Mouse (Mus musculus) Patski (cell line): ENCODE measurements around the gene Nsun7. TPM values are rescaled to one million over a fixed set of nuclear protein-coding genes. Genes with fewer than 3 reads are reported as not detected.
A peak's percentile ranks its signal among the peaks of the same experiment; 100 is the strongest.
"Not testable (repeated sequence)": the region's sequence is repeated elsewhere in the genome, so short reads cannot be mapped to it uniquely, and the experiment has no call there.

ENCODE experiments used
- ATAC-seq: fragments of 100-300 bp; one replicate; pipeline ENCODE4 v1.8.0; 2021
- CTCF ChIA-PET: fragments of 350-600 bp; sonication (Branson Sonifier 250); formaldehyde crosslinking; loops from one replicate; lab custom pipeline; 2022; ENCODE audit warnings: inconsistent platforms; lab: Charles Lee
- POLR2A ChIA-PET: fragments of 350-600 bp; sonication (Branson Sonifier 250); formaldehyde crosslinking; loops from one replicate; lab custom pipeline; 2022; ENCODE audit warnings: antibody characterized with exemption, inconsistent platforms; lab: Charles Lee
- DNase-seq: peaks from one replicate; pipeline ENCODE4 v3.0.0-alpha.2; 2011; ENCODE audit warnings: low read depth, low spot score
- H3K27me3 ChIP-seq: fragments of 371-371 bp; one replicate; pipeline ENCODE4 v1.5.1; 2021
- CTCF ChIP-seq: fragments of 100-300 bp; IDR thresholded peaks from one replicate; pipeline ENCODE4 v1.5.1; 2021
- in situ Hi-C: fragments of 300-500 bp; cut with MboI; formaldehyde crosslinking; loops from 3 replicates; pipeline ENCODE4 v1.11.1; 2018; ENCODE audit warnings: low pct_unique_long_range_greater_than_20kb, mixed read lengths
- polyA plus RNA-seq: library from polyadenylated mRNA; unstranded; gene quantifications from one replicate; pipeline ENCODE4 v1.2.3, GENCODE M21; 2021

The Nsun7 gene
- polyA plus RNA-seq, 1 experiment from 2014 or later, result 1.3 TPM

DNA sequence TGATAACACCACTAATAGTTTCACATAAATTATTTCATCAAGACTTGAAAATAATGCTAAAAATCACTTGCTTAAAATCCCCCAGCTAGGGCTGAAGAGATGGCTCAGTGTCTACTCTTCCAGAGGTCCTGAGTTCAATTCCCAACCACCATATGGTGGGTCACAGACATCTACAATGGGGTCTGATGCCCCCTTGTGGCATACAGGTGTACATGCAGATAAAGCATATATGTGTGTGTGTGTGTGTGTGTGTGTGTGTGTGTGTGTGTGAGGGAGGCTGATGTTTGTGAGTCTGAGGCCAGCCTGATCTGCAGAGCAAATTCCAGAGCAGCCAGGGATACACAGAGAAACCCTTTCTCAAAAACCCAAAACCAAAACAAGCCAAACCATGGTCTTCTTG lies 17.8 kb upstream of the Nsun7 start:
- no peak for ATAC-seq
- ChIA-PET CTCF (interaction anchor here (1.1 to 1.6 kb wide), 8 partner anchors 9 to 299 kb away, joined by 3 to 5 read pairs (median 3); no protein-coding TSS in a partner anchor), POLR2A (interaction anchor here (0.7 kb wide), 1 partner anchor 730 kb away, joined by 6 read pairs; no protein-coding TSS in a partner anchor)
- no peaks in the 10 kb centered on the region for H3K27me3 ChIP-seq
- no peak for DNase-seq
- in situ Hi-C loops, result loop anchor here (25.0 kb wide), 2 partner anchors 280 to 405 kb away; no protein-coding TSS in a partner anchor
- peak; percentile 67 for TF ChIP-seq CTCF

- DNase-seq, result no peak
- no peaks in the 10 kb centered on the region for H3K27me3 ChIP-seq
- no peak for TF ChIP-seq CTCF
- ChIA-PET CTCF (interaction anchor here (0.7 to 1.6 kb wide), 7 partner anchors 11 to 258 kb away, joined by 3 to 4 read pairs (median 3); no protein-coding TSS in a partner anchor), POLR2A (interaction anchor here (0.6 kb wide), 3 partner anchors 65 to 174 kb away, joined by 3 to 5 read pairs (median 3); no protein-coding TSS in a partner anchor)
- in situ Hi-C loops, result loop anchor here (25.0 kb wide), 2 partner anchors 281 to 406 kb away; no protein-coding TSS in a partner anchor
- ATAC-seq, result no peak
These were observed 16.2 kb upstream of the Nsun7 start for GRCm38 (mm10) chr5:66243467-66243866.

DNA sequence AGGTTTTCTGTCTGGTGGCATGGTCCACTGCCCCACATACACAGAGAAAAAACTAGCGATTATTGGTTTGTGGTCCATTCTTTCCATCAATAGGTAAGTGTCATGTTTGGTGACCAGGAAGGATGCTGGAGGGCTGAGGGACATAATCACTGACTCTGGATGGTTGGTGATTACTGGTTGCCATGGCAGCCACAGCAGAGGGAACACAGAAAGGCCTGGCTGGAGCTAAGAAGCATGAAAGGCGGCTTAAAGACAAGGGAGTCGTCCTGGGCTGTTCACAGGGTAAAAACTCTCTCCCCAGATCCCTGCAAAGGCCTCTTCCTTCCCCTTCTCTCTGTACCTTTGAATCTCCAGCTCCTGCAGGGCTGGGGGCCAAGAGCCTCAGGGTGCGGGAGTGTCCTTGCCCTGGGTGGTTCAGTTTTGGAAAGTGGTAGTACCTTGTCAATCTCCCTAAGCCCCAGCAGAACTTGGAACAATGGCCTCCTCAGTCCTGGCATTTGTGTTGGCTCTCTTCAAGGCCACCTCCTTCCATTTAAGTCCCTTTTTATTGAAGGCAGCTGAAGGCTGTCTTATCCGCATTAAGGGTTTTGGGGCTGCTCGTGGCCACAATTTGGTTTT lies 15.5 kb upstream of the Nsun7 start:
- ChIA-PET CTCF (interaction anchor here (1.2 kb wide), 1 partner anchor 10 kb away, joined by 3 read pairs; no protein-coding TSS in a partner anchor), POLR2A (interaction anchor here (0.6 kb wide), 1 partner anchor 94 kb away, joined by 3 read pairs; no protein-coding TSS in a partner anchor)
- no peak for TF ChIP-seq CTCF
- ATAC-seq (no peak), DNase-seq (no peak)
- in situ Hi-C loops, result loop anchor here (25.0 kb wide), 2 partner anchors 282 to 407 kb away; no protein-coding TSS in a partner anchor
- no peaks in the 10 kb centered on the region for H3K27me3 ChIP-seq

DNA sequence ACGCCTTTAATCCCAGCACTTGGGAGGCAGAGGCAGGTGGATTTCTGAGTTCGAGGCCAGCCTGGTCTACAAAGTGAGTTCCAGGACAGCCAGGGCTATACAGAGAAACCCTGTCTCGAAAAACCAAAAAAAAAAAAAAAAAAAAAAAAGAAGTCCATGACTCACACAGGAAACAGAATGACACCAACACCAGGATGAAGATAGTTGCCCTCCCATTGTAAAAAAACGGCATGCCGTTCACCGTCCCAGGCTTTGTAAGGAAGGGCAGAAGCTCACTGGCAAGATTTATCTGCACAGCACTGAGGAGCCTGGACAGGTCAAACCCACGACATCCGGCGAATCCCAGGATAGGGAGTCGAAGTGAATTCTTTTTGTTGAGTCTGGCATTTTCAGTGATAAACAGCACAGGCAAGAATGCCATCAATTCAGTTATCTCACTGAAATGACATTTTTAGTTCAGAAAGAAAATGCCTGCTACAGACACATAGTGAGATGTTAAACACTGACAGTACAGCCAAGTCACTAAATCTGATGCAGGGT lies 13.7 kb upstream of the Nsun7 start:
- ChIA-PET CTCF (interaction anchor here (1.1 kb wide), 1 partner anchor 11 kb away, joined by 3 read pairs; no protein-coding TSS in a partner anchor), POLR2A (no interaction called here)
- in situ Hi-C loops, result loop anchor here (25.0 kb wide), 2 partner anchors 284 to 409 kb away; no protein-coding TSS in a partner anchor
- DNase-seq (no peak), ATAC-seq (no peak)
- H3K27me3 ChIP-seq, result no peaks in the 10 kb centered on the region
- no peak for TF ChIP-seq CTCF

- CTCF ChIA-PET, result no interaction called here
- H3K27me3 ChIP-seq, result no peaks in the 10 kb centered on the region
- ATAC-seq (no peak), DNase-seq (no peak)
- POLR2A ChIA-PET, result interaction anchor here (0.7 kb wide), 1 partner anchor 1011 kb away, joined by 3 read pairs; no protein-coding TSS in a partner anchor
- no peak for TF ChIP-seq CTCF
- in situ Hi-C loops, result loop anchor here (25.0 kb wide), 1 partner anchor 734 kb away; no protein-coding TSS in a partner anchor
These were observed 6.5 kb upstream of the Nsun7 start for GRCm38 (mm10) chr5:66253219-66253618.

DNA sequence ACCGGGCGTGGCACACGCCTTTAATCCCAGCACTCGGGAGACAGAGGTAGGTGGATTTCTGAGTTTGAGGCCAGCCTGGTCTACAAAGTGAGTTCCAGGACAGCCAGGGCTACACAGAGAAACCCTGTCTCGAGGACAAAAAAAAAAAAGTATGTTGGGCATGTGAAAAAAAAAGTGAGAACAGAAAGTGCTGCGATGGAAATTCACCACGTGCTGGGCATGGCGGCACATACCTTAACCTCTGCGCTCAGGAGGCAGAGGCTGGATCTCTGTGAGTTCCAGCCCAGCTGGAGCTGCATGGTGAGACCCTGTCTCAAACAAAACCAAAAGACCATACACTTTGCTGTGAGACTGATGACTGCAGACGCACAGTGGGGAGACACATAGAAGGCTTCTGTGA lies 4.7 kb upstream of the Nsun7 start:
- CTCF ChIA-PET, result no interaction called here
- POLR2A ChIA-PET, result no interaction called here
- no peak for ATAC-seq
- no peak for DNase-seq
- H3K27me3 ChIP-seq, result no peaks in the 10 kb centered on the region
- no peak for TF ChIP-seq CTCF
- in situ Hi-C loops, result loop anchor here (25.0 kb wide), 1 partner anchor 732 kb away; no protein-coding TSS in a partner anchor

DNA sequence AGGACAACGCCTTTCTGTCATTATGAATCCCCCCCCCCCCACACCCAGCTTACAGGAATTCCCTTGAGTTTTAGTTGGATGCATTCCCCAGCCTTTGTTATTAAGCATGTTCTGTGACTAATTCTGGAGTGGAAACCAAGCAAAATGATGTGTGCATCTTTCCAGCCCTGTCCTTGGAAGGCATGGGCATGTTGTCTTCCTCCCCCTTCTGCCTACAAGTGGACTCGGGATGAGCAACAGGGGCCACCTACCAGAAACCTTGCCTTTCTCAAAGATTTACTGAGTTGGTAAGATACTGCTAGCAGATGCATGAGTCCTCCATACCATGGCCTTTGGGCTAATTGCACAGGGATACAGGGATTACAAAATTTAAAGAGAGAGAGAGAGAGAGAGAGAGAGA lies 697 bp upstream of the Nsun7 start:
- H3K27me3 ChIP-seq, result no peaks in the 10 kb centered on the region
- POLR2A ChIA-PET, result interaction anchor here (0.8 kb wide), 1 partner anchor 79 kb away, joined by 4 read pairs; no protein-coding TSS in a partner anchor
- DNase-seq (no peak), ATAC-seq (no peak)
- no peak for TF ChIP-seq CTCF
- in situ Hi-C loops, result loop anchor here (25.0 kb wide), 1 partner anchor 728 kb away; no protein-coding TSS in a partner anchor
- CTCF ChIA-PET, result no interaction called here

GRCm38 (mm10) chr5:66259431-66259755 lies 304 bp upstream of the Nsun7 start:
- ATAC-seq, H3K27me3 ChIP-seq, CTCF ChIA-PET, DNase-seq: not testable (repeated sequence)
- in situ Hi-C loops, result loop anchor here (25.0 kb wide), 1 partner anchor 728 kb away; no protein-coding TSS in a partner anchor
- POLR2A ChIA-PET, result interaction anchor here (0.5 to 0.8 kb wide), 2 partner anchors 9 to 78 kb away, joined by 4 read pairs; no protein-coding TSS in a partner anchor

GRCm38 (mm10) chr5:66262475-66262874 lies 2.8 kb downstream of the Nsun7 start:
- no peak for DNase-seq
- no peak for ATAC-seq
- TF ChIP-seq CTCF, result no peak
- in situ Hi-C loops, result loop anchor here (5.0 to 25.0 kb wide), 3 partner anchors 110 to 725 kb away; no protein-coding TSS in a partner anchor
- ChIA-PET CTCF (interaction anchor here (0.7 to 1.7 kb wide), 3 partner anchors 15 to 112 kb away, joined by 3 to 4 read pairs (median 3); no protein-coding TSS in a partner anchor), POLR2A (interaction anchor here (0.5 to 0.7 kb wide), 2 partner anchors 182 to 351 kb away, joined by 3 to 6 read pairs; no protein-coding TSS in a partner anchor)
- H3K27me3 ChIP-seq, result no peaks in the 10 kb centered on the region

DNA sequence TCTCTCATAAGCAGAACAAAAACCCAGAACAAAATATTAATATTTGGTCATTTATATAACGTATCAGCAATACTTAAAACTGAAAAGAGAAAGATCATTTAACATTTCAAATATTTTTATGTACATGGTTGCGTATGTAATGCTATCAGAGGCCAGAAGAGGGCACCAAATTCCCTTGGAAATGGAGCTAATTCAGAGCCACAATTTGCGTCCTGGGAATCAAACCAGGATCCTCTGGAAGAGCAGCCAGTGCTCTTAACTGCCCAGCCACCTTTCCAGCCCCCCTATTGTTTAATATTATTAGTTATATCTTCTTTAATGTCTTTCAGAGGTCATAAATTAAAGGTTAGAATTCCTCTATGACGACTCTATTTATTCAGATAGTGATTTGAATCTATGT lies 3.7 kb downstream of the Nsun7 start:
- ATAC-seq, result no peak
- no peak for DNase-seq
- POLR2A ChIA-PET, result interaction anchor here (0.6 to 0.7 kb wide), 2 partner anchors 261 to 350 kb away, joined by 3 to 6 read pairs; no protein-coding TSS in a partner anchor
- in situ Hi-C loops, result loop anchor here (5.0 to 25.0 kb wide), 3 partner anchors 109 to 724 kb away; no protein-coding TSS in a partner anchor
- peak; percentile 81 for TF ChIP-seq CTCF
- CTCF ChIA-PET, result interaction anchor here (0.7 to 1.2 kb wide), 6 partner anchors 15 to 121 kb away, joined by 3 to 4 read pairs (median 3); no protein-coding TSS in a partner anchor
- no peaks in the 10 kb centered on the region for H3K27me3 ChIP-seq
